Mouse (Mus musculus) heart, postnatal 10 days (tissue): ENCODE measurements around the gene Tkt. TPM values are rescaled to one million over a fixed set of nuclear protein-coding genes. Genes with fewer than 3 reads are reported as not detected.

Source experiments
- DNase-seq, 2 experiments: peaks; one replicate each; pipeline ENCODE4 v3.0.0; 2021
- intact Hi-C: fragments of 180-260 bp; cut with DNase I; formaldehyde crosslinking; loops from one replicate; pipeline ENCODE4 v1.15.1; 2025
- microRNA-seq, 2 experiments: library from miRNA; unstranded; fragments of <30 nt; microRNA quantifications; one replicate each; pipeline ENCODE4 v1.2.0; 2022
- total RNA-seq, 2 experiments: library from RNA; stranded (reverse); gene quantifications; 2 replicates each; pipeline ENCODE4 v1.2.3; 2021

Gene Tkt
- total RNA-seq, 2 experiments from 2014 or later = 64.1 to 105 TPM

DNA sequence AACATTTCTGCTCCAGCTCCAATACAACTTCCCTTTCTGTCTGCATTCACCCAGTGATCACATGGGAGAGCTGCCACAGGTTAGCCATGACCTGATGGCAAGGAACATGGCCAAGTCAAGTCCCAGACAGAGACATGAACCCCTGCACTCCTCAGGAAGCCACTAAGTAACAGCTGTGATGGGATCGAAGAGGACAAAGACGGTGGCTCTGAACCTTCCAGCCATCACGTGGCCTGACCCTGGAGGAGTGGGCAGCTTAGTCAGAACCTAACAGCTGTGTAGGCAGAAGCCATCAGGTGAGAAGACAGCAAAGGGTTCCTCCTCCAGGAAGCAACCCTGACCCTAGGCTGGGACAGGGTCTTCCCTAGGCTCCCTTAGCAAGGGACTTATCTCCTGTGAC lies 61.3 kb downstream of the Tkt start:
- DNase-seq = no peak
- intact Hi-C loops = no loop called here

- no peak for DNase-seq
- intact Hi-C loops = no loop called here
Observed at GRCm38 (mm10) chr14:30610304-30610703, 62.1 kb downstream of the Tkt start.

- no peak for DNase-seq
- intact Hi-C loops = no loop called here
Observed at GRCm38 (mm10) chr14:30610940-30611339, 62.8 kb downstream of the Tkt start.

DNA sequence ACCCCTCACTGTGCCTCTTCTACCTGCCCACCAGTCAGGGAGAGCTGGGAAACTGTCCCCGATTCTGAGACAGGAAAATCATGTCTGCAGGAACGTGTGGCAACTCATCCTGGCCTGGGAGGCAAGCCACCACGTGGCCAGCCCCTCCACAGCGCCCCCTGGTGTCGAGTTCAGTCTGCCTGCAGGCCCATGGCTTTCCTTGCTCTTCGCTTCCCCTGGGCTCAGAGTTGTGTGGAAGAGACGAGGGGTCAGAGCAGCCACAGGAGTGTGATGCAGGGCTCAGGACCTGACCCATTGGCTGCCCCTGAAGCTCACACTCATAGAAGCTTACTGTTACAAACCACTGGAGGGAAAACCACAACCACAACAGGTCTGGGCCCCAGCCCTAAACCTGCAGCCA lies 64.4 kb downstream of the Tkt start:
- intact Hi-C loops = no loop called here
- DNase-seq = peak; percentile 75 to 91

DNA sequence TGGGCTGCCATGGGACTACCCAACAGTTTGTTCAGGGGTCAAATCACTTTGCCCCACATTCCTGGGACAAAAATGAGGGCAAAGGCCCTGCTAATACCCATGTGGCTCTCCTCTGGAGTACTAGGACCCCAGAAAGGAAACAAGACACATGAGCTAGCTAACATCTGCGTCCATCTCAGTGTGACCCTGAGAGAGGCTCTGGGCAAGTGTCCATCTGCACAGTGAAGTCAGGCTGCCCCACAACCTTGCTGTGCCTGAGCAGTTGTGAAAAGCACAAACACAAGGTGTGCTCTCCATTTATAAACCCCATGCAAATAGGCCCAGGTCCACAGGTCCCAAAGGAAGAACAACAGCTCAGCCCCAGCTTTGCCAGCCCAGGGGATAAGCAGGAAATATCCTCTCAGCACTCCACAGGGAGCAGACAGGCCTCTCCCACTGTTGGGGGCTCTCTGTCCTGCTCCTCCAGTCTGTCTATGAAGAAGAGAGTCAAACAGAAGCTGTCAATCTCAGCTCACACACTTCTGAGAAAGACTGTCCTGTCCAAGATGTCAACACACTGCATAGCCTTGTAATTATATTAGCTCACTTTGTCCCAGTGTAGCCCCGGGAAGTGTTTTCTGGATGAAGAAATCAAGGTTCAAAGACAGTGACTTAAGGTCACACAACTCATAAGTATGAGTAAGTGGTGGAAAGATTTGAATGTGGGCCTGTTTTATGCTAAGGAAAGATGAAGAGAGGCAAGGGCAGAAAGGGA lies 65.0 kb downstream of the Tkt start:
- intact Hi-C loops = no loop called here

GRCm38 (mm10) chr14:30616751-30617150 lies 68.6 kb downstream of the Tkt start:
- intact Hi-C loops = no loop called here
- DNase-seq = no peak

More for the DNA sequence above, 65.0 kb downstream of the Tkt start:
- no peak for DNase-seq

DNA sequence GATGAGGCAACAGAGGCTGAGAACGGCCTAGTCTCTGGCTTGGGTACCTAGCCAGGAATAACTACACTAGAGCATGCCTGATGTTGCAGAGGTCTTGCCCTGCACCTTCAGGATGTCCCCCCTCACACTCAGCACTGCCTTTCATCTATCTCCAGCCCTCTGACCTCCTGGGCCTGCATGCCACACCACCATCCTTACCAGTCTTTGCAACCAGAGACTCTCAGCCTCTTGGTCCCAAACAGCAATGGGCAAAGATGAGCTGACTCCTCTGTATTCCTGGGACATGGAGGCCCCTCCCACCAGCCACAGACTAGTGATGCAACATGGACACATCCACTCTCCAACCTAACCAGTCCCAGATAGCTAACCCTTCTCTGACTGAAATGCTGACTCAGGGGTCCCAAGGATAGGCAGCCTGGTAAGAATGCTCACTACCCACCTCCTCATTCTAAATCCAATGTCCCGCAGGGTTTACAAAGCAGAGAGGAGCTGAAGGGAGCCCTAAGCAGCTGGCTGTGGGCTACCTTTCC lies 70.7 kb downstream of the Tkt start:
- intact Hi-C loops = no loop called here
- DNase-seq = no peak

- intact Hi-C loops = no loop called here
- no peak for DNase-seq
Observed at GRCm38 (mm10) chr14:30619982-30620578, 71.9 kb downstream of the Tkt start.

DNA sequence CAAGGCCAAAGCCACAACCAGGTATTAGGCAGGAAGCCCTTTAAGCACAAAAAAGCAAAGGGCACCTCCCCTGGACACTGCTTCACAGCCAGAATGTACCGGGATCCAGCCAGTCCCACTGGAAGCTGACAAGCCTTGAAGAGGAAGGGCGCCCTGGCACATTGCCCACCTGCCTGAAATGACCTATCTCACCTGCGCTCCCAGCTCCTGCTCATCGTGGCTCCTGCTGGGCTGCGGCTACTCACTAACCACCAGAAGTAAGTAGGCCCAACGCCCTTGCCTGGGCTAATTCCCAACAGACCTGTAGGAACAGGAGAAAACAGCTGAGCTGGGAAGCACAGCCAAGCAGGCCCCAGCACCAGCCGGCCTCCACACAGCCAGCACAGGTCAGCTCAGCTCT lies 74.0 kb downstream of the Tkt start:
- no peak for DNase-seq
- intact Hi-C loops = no loop called here

GRCm38 (mm10) chr14:30622556-30622955 lies 74.4 kb downstream of the Tkt start:
- DNase-seq = no peak
- intact Hi-C loops = no loop called here

Small RNAs within 50 kb of the gene (microRNA-seq; reads per million reads assigned to microRNA genes)
- 4.3 to 5.9 reads per million in 2 experiments for gene Mir3076

Other genes with a start within 250 kb of the Tkt start
- 10 to 100 TPM; 16.5 to 17.5 TPM for gene Dcp1a, start 68.8 kb upstream of the Tkt start, total RNA-seq
- gene Cacna1d, start 56.9 kb upstream of the Tkt start, total RNA-seq = 1 to 10 TPM; 5.2 to 5.7 TPM
- gene Prkcd, start 77.9 kb downstream of the Tkt start, total RNA-seq = 10 to 100 TPM; 18.7 to 20.0 TPM
- 10 to 100 TPM; 10.1 to 10.2 TPM for gene Rft1, start 106.0 kb downstream of the Tkt start, total RNA-seq
- 10 to 100 TPM; 14.8 to 16.8 TPM for gene Sfmbt1, start 166.5 kb downstream of the Tkt start, total RNA-seq